Mouse (Mus musculus) Patski (cell line): ENCODE results near the gene Kcnj10. TPM values are rescaled to one million over a fixed set of nuclear protein-coding genes. Genes with fewer than 3 reads are reported as not detected.

ENCODE experiments used
- ATAC-seq: fragments of 100-300 bp; one replicate; pipeline ENCODE4 v1.8.0; 2021
- CTCF ChIA-PET: fragments of 350-600 bp; sonication (Branson Sonifier 250); formaldehyde crosslinking; loops from one replicate; lab custom pipeline; 2022; ENCODE audit warnings: inconsistent platforms; lab: Charles Lee
- POLR2A ChIA-PET: fragments of 350-600 bp; sonication (Branson Sonifier 250); formaldehyde crosslinking; loops from one replicate; lab custom pipeline; 2022; ENCODE audit warnings: antibody characterized with exemption, inconsistent platforms; lab: Charles Lee
- DNase-seq: peaks from one replicate; pipeline ENCODE4 v3.0.0-alpha.2; 2011; ENCODE audit warnings: low read depth, low spot score
- H3K27me3 ChIP-seq: fragments of 371-371 bp; one replicate; pipeline ENCODE4 v1.5.1; 2021
- CTCF ChIP-seq: fragments of 100-300 bp; IDR thresholded peaks from one replicate; pipeline ENCODE4 v1.5.1; 2021
- in situ Hi-C: fragments of 300-500 bp; cut with MboI; formaldehyde crosslinking; loops from 3 replicates; pipeline ENCODE4 v1.11.1; 2018; ENCODE audit warnings: low pct_unique_long_range_greater_than_20kb, mixed read lengths
- polyA plus RNA-seq: library from polyadenylated mRNA; unstranded; gene quantifications from one replicate; pipeline ENCODE4 v1.2.3, GENCODE M21; 2021

Kcnj10 gene
- polyA plus RNA-seq, 1 experiment from 2014 or later, result 0.04 TPM

GRCm38 (mm10) chr1:172415061-172415460, 74.1 kb downstream of the Kcnj10 start:
- ChIA-PET POLR2A (no interaction called here), CTCF (interaction anchor here (1.2 kb wide), 1 partner anchor 75 kb away, joined by 3 read pairs; no protein-coding TSS in a partner anchor)
- in situ Hi-C loops, result loop anchor here (5.0 kb wide), 1 partner anchor 67 kb away; the partner anchor contains the start of gene Igsf9
- DNase-seq (no peak), ATAC-seq (no peak)
- H3K27me3 ChIP-seq, result no peaks in the 10 kb centered on the region
- no peak for TF ChIP-seq CTCF

- in situ Hi-C loops, result loop anchor here (5.0 kb wide), 1 partner anchor 64 kb away; the partner anchor contains the start of gene Igsf9
- ChIA-PET CTCF (interaction anchor here (1.0 to 1.3 kb wide), 3 partner anchors 10 to 72 kb away, joined by 3 read pairs; no protein-coding TSS in a partner anchor), POLR2A (no interaction called here)
- no peak for TF ChIP-seq CTCF
- ATAC-seq (no peak), DNase-seq (no peak)
- H3K27me3 ChIP-seq, result no peaks in the 10 kb centered on the region
These were observed 77.2 kb downstream of the Kcnj10 start for GRCm38 (mm10) chr1:172418173-172418572.

- ChIA-PET POLR2A (no interaction called here), CTCF (interaction anchor here (1.0 to 1.3 kb wide), 3 partner anchors 10 to 71 kb away, joined by 3 read pairs; no protein-coding TSS in a partner anchor)
- no peak for TF ChIP-seq CTCF
- no peak for DNase-seq
- ATAC-seq, result no peak
- in situ Hi-C loops, result loop anchor here (5.0 kb wide), 1 partner anchor 64 kb away; the partner anchor contains the start of gene Igsf9
- H3K27me3 ChIP-seq, result no peaks in the 10 kb centered on the region
These were observed 77.6 kb downstream of the Kcnj10 start for GRCm38 (mm10) chr1:172418642-172419041.

- CTCF ChIA-PET, result interaction anchor here (1.1 kb wide), 1 partner anchor 72 kb away, joined by 3 read pairs; no protein-coding TSS in a partner anchor
- POLR2A ChIA-PET, result no interaction called here
- no peaks in the 10 kb centered on the region for H3K27me3 ChIP-seq
- no peak for TF ChIP-seq CTCF
- no peak for DNase-seq
- ATAC-seq, result no peak
- in situ Hi-C loops, result no loop called here
These were observed 79.2 kb downstream of the Kcnj10 start for GRCm38 (mm10) chr1:172420181-172420580.

- ATAC-seq (peak; percentile 96), DNase-seq (no peak)
- in situ Hi-C loops, result no loop called here
- ChIA-PET CTCF (interaction anchor here (0.8 kb wide), 1 partner anchor 9 kb away, joined by 3 read pairs; no protein-coding TSS in a partner anchor), POLR2A (no interaction called here)
- H3K27me3 ChIP-seq, result no peaks in the 10 kb centered on the region
- no peak for TF ChIP-seq CTCF
These were observed 82.4 kb downstream of the Kcnj10 start for GRCm38 (mm10) chr1:172423393-172423792.

Other genes with a start within 250 kb of the Kcnj10 start
- 104 TPM for gene Pex19, start 214.5 kb upstream of the Kcnj10 start, polyA plus RNA-seq
- gene Dcaf8, start 193.1 kb upstream of the Kcnj10 start, polyA plus RNA-seq, result 162 TPM
- 723 TPM for gene Pea15a, start 134.4 kb upstream of the Kcnj10 start, polyA plus RNA-seq
- 4.2 TPM for gene Casq1, start 121.3 kb upstream of the Kcnj10 start, polyA plus RNA-seq
- 0.06 TPM for gene Atp1a4, start 82.8 kb upstream of the Kcnj10 start, polyA plus RNA-seq
- gene Igsf8, start 79.6 kb upstream of the Kcnj10 start, polyA plus RNA-seq, result 148 TPM
- gene Atp1a2, start 43.1 kb upstream of the Kcnj10 start, polyA plus RNA-seq, result 0.69 TPM
- 0.08 TPM for gene Kcnj9, start 11.9 kb upstream of the Kcnj10 start, polyA plus RNA-seq
- gene Pigm, start 35.3 kb downstream of the Kcnj10 start, polyA plus RNA-seq, result 6.6 TPM
- 0.08 TPM for gene Slamf9, start 134.1 kb downstream of the Kcnj10 start, polyA plus RNA-seq
- 11.0 TPM for gene Igsf9, start 140.6 kb downstream of the Kcnj10 start, polyA plus RNA-seq
- gene Tagln2, start 158.8 kb downstream of the Kcnj10 start, polyA plus RNA-seq, result 609 TPM
- 0.08 TPM for gene Cfap45, start 179.6 kb downstream of the Kcnj10 start, polyA plus RNA-seq
- 0.04 TPM for gene Vsig8, start 214.7 kb downstream of the Kcnj10 start, polyA plus RNA-seq
- not detected for gene Slamf8, start 249.4 kb downstream of the Kcnj10 start, polyA plus RNA-seq